Mouse (Mus musculus): Measurements from ENCODE around the gene Slc17a7. TPM values are rescaled to one million over a fixed set of nuclear protein-coding genes. Genes with fewer than 3 reads are reported as not detected.

Slc17a7 gene
- polyA plus RNA-seq, 1 experiment from 2014 or later = 1.2 TPM

DNA sequence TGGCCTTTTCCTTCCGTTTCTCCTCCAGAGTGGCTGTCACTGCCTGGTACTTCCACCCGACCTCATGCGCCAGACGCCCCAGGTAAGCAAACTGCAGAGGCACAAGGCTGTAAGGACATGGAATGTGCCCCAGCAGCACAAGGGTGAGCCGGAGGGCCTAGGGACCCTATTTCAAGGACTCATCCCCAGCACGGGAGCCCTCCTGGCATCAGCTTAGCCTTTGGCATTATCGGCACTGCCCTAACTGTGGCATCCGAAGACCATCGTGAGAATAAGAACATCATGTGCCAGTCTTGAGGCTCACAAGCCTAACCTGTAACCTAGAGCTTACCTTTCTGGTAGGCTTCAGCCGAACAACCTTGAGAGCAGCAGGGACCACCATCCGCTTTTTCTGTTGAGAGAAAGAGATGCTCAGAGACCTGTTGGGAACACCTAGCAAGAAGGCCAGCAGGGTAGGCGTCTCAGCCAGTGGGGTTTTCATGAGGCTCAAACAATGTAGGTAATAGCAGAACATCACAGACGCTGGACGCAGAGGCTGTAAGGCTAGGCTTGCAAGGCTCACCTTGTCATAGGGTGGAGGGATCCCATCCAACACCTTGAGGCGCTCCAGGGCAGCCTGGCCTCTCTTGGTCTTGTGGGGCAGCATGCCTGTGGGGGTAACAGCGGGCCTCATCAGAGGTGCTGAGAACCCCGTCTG lies 37.5 kb upstream of the Slc17a7 start:
- WGBS = 77% methylated on average over 17 of the region's 17 CpGs
- no peaks in the 10 kb centered on the region for H3K9me3 ChIP-seq (replicated peaks)
- peak overlapping the region; percentile 88 for H3K27ac ChIP-seq
- H3K36me3 ChIP-seq = peaks cover 42% of the 10 kb centered on the region
- H3K4me3 ChIP-seq = peak overlapping the region; percentile 87
- no peaks in the 10 kb centered on the region for H3K27me3 ChIP-seq
- H3K4me2 ChIP-seq (replicated peaks) = peak overlapping the region; percentile 97
- peaks cover 51% of the 10 kb centered on the region for H3K4me1 ChIP-seq
- no peak for ATAC-seq (ENCODE audit: low FRiP score)
- H3K9ac ChIP-seq = peak overlapping the region; percentile 98

DNA sequence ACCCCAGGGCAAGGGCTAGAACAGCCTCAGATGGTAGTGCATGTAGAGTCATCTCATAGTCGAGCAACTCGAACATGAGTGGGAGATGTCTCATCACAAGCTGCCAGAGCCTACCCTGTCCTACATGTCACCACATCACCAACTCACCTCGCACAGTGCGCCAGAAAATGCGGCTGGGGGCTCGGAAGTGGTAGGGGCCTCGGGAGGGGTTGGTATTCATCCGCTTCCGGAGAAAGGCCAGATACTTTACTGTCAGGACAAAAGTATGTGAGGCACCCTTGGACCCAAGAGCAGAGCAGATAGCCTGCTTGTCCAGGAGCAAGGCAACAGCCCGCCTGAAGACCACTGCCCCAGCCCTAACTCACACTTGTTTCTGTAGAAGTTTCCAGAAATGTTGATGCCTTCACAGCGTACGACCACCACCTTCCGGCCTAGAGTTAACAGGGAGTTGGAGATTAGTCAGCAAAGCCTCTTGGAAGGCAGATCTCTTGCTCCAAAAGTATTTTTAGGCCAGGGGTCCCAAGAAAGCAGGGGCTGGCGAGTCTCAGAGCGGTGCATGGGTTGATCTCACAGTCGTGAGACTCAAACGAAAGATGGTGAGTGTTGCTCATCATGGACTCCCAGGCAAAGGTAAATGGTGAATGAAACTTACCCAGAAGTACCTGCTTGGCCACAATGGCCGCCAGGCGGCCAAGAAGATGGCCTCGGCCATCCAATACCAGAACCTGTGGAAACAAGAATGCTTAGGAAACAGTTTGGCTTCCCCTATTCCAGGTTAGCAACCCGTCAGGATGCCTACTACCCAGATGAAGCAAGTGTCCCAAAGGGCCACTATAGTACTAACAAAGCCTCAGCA lies 36.7 kb upstream of the Slc17a7 start:
- ATAC-seq (ENCODE audit: low FRiP score) = no peak
- Histone ChIP-seq H3K4me1 (peaks cover 44% of the 10 kb centered on the region), H3K9me3 (replicated peaks) (no peaks in the 10 kb centered on the region), H3K9ac (peak overlapping the region; percentile 98), H3K4me2 (replicated peaks) (peak overlapping the region; percentile 97), H3K27ac (peak overlapping the region; percentile 88), H3K36me3 (peaks cover 34% of the 10 kb centered on the region), H3K27me3 (peaks cover 2% of the 10 kb centered on the region; the same call in 1 of the 2 replicates), H3K4me3 (peak overlapping the region; percentile 87)
- WGBS = 50% methylated on average over 21 of the region's 21 CpGs

DNA sequence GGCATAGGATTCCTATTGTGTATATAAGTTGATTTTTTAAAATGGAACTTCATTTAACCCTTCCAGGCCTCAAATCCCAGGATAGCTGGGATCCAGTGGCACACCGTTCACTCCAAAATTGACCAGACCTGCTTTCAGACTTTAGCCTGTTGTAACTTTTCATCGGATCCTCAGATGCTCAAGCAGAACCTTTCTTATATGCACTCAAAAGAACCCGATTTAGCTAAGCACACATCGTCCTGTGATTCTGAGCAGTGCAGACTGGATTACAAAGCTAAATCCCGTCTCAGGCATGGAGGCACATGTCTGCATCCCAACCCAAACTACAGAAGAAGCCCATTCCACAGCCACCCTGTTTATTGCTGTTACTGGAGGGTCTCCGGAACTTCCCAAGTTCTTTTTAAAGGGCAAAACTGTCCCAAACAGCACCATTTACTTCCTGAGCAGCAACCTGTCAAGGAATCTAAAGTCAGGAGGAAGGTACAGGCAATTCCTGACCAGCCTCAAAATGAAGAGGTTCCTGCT lies 36.0 kb upstream of the Slc17a7 start:
- Histone ChIP-seq H3K9ac (peak overlapping the region; percentile 98), H3K4me1 (peaks cover 40% of the 10 kb centered on the region), H3K9me3 (replicated peaks) (no peaks in the 10 kb centered on the region), H3K27ac (peak overlapping the region; percentile 88), H3K36me3 (peaks cover 27% of the 10 kb centered on the region), H3K4me3 (peak overlapping the region; percentile 87), H3K27me3 (peaks cover 4% of the 10 kb centered on the region; the same call in 1 of the 2 replicates), H3K4me2 (replicated peaks) (peak overlapping the region; percentile 97)
- whole genome bisulfite sequencing = 2% methylated on average over 6 of the region's 6 CpGs
- no peak for ATAC-seq (ENCODE audit: low FRiP score)

DNA sequence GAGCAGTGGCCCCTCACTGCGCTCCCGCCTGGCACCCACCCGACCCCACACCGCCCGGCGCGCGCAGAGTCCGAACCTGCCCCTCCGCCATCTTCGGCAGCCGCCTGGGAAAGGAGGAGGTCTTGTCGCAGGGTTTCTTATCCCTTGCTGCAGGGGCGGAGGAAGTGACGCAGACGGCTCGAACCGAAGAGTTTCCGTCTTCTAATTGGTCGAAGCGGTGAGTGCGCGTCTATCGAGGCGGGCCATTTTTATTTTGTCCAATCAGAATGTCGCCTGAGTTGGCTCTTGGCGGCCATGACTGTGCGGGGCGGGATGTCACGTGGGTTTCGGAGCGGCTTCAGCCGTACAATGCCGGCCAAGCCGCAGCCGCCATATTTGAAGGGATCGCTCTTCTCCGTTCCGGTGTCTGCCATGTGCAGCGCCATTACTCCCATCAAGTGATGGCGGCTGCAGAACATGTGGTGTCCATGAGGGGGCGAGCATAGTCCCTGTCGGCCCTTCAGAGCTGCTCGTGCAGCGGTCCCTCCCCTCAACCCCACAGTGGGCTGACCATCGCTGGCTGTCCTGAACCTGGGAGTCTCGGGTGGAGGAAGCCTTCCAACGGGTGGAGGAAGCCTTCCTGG lies 35.0 kb upstream of the Slc17a7 start, which contains the start of gene Rpl13a:
Rpl13a (minus strand) TSS at position 138 of the 623 bp plus-strand sequence.
- ATAC-seq (ENCODE audit: low FRiP score) = peak; percentile 94
- Histone ChIP-seq H3K27ac (peak within 1 kb of the TSS; percentile 92), H3K9ac (peak within 1 kb of the TSS; percentile 98), H3K4me1 (peaks cover 34% of the 10 kb centered on the region), H3K27me3 (peaks cover 4% of the 10 kb centered on the region; the same call in 1 of the 2 replicates), H3K4me2 (replicated peaks) (peak within 1 kb of the TSS; percentile 97), H3K9me3 (replicated peaks) (no peaks in the 10 kb centered on the region), H3K4me3 (peak within 1 kb of the TSS; percentile 87), H3K36me3 (peaks cover 26% of the 10 kb centered on the region)
- under 1% methylated on average over 48 of the region's 48 CpGs for WGBS

DNA sequence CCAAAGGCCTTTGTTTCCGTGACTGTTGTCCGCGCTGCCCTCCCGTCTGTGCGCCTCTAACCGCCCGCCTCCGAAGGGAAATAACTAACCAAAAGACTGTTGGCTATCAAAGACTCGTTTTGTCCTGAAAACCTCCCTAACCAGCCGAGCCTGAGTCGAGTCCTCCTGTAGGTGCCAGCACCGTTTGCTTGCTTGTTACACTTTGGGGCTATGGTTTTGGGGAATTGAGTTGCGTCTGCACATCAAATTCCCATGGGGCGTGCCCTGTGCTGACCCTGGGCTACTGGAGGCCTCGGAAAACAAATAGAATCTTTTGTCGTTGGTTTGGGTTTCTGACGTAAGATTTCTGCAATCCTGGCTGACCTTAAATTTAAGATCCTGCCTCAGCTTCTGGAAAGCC lies 34.4 kb upstream of the Slc17a7 start:
- WGBS = under 1% methylated on average over 17 of the region's 17 CpGs
- H3K36me3 ChIP-seq = peaks cover 26% of the 10 kb centered on the region
- H3K27ac ChIP-seq = peak overlapping the region; percentile 92
- H3K9ac ChIP-seq = peak overlapping the region; percentile 69
- H3K27me3 ChIP-seq = peaks cover 4% of the 10 kb centered on the region; the same call in 1 of the 2 replicates
- no peak for ATAC-seq (ENCODE audit: low FRiP score)
- H3K4me3 ChIP-seq = peak overlapping the region; percentile 87
- peaks cover 34% of the 10 kb centered on the region for H3K4me1 ChIP-seq
- H3K9me3 ChIP-seq (replicated peaks) = no peaks in the 10 kb centered on the region
- peak overlapping the region; percentile 60 for H3K4me2 ChIP-seq (replicated peaks)

DNA sequence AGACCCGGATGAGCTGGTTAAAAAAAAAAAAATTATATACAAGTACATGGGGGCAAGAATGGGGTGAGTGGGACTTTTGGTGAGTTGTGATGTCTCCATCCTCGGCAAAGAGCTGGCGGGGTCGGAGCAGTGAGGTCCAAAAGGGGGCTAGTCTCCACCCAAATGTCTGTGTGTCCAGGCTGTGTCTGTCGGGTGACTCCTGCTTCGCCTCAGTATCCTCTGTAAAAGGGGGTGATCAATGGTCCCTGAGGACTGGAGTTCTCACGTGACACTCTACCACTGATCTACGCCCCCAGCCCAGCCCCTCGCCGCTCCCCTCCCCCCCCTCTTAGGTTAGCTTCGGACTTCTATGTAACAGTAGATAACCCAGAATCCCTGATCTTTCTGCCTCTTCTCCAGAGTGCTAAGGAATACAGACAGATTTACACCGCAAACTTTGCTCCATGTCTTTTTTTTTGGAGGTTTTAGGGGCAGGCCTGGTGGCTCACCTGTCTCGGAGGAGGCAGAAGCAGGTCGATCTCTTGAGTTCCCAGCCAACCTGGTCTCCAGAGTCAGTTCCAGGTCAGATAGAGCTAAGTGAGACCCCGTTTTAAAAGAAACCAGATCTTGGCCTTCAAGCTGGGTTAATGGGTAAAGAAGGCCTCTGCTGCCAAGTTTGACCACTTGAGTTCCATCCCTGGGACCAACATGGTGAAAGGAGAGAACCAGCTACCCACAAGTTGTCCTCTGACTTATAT lies 33.8 kb upstream of the Slc17a7 start:
- 54% methylated on average over 15 of the region's 15 CpGs for WGBS
- peak overlapping the region; percentile 60 for H3K4me2 ChIP-seq (replicated peaks)
- no peaks in the 10 kb centered on the region for H3K9me3 ChIP-seq (replicated peaks)
- H3K9ac ChIP-seq = peak overlapping the region; percentile 69; the same call in 1 of the 2 replicates
- ATAC-seq (ENCODE audit: low FRiP score) = no peak
- peak overlapping the region; percentile 87 for H3K4me3 ChIP-seq
- peaks cover 25% of the 10 kb centered on the region for H3K36me3 ChIP-seq
- peaks cover 30% of the 10 kb centered on the region for H3K4me1 ChIP-seq
- peak overlapping the region; percentile 92; the same call in 1 of the 2 replicates for H3K27ac ChIP-seq
- H3K27me3 ChIP-seq = peaks cover 7% of the 10 kb centered on the region; the same call in 1 of the 2 replicates

DNA sequence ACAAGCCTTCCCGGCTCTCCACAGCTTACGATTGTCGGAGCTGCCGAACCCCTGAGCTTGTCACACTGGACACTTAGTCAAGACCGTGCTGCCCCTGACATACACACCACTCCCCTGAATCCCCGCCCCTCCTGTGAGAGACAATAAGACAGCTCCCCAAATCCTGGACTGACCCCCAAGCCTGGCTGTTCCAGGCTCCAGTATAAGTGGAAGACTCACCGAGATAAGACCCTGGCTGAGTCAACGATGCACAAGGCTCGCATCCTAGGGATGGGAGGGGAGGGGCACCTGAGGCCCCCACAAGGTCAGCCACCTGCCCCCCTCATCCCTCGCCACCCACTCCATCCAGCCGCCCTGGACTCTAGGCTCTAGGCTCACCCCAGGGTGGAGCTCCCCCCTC lies 31.9 kb upstream of the Slc17a7 start:
- Histone ChIP-seq H3K9ac (no peak overlapping the region), H3K4me2 (replicated peaks) (no peak overlapping the region), H3K4me3 (no peak overlapping the region), H3K27ac (no peak overlapping the region), H3K4me1 (peaks cover 32% of the 10 kb centered on the region), H3K36me3 (peaks cover 6% of the 10 kb centered on the region), H3K27me3 (peaks cover 22% of the 10 kb centered on the region), H3K9me3 (replicated peaks) (no peaks in the 10 kb centered on the region)
- ATAC-seq (ENCODE audit: low FRiP score) = no peak
- WGBS = 72% methylated on average over 11 of the region's 11 CpGs

DNA sequence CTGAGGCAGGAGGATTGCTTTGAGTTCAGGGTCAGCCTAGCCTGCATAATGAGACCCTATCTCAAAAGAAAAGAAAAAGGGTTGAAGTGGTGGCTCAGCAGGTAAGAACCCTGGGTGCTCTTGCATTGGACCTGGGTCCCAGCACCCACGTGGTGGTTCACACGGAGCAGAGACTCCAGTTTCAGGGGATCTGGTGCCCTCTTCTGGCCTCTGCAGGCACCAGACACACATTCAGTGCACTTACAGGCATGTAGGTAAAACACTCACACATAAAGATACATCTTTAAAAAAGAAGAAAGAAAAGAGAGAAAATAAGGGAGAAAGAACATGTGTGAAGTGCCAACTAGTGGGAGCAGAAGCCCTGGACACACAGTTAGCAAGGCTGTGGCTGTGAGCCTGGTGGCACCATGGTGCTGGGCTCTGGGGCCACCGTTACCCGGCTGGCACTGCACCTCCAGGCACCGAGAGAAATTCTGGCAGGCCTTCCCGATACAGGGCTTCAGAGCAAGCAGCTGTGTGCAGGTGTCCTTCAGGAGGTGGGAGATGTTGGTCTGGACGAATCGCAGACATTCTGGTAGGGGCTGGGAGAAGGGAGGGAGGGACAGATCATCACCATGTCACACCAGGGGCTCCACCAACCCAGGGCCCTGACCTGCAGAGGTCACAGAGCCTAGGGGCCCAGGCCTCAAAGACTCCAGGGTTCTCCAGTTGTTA lies 30.1 kb upstream of the Slc17a7 start:
- Histone ChIP-seq H3K4me1 (peaks cover 22% of the 10 kb centered on the region), H3K4me3 (no peak overlapping the region), H3K9ac (no peak overlapping the region), H3K4me2 (replicated peaks) (no peak overlapping the region), H3K36me3 (no peaks in the 10 kb centered on the region), H3K27me3 (peaks cover 30% of the 10 kb centered on the region), H3K27ac (no peak overlapping the region), H3K9me3 (replicated peaks) (no peaks in the 10 kb centered on the region)
- no peak for ATAC-seq (ENCODE audit: low FRiP score)
- 80% methylated on average over 8 of the region's 8 CpGs for WGBS

DNA sequence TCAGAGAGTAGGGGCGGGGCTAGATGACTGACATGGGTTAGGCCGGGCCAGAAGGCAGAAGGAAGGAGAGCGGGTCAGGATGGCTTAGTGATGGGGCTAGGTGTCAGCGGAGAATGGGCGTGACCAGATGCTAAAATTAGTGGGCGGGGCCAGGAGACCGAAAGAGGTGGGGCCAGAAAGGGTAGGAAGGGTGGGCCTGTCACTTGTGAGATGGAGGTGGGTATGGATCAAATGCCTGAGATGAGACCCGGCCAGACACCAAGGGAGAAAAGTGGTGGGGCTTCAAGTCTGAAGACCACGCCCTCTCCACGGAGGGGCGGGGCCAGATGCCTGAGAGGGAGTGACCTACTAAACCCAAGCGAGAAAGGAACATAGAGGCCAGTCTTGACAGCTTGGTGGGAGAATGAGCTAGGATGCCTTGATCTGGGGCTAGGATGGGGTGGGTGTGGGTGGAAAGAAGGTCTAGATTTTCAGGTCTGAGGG lies 29.2 kb upstream of the Slc17a7 start:
- Histone ChIP-seq H3K4me2 (replicated peaks) (no peak overlapping the region), H3K36me3 (no peaks in the 10 kb centered on the region), H3K4me1 (peaks cover 18% of the 10 kb centered on the region), H3K4me3 (no peak overlapping the region), H3K9me3 (replicated peaks) (no peaks in the 10 kb centered on the region), H3K27ac (no peak overlapping the region), H3K27me3 (peaks cover 30% of the 10 kb centered on the region), H3K9ac (no peak overlapping the region)
- 9% methylated on average over 12 of the region's 12 CpGs for WGBS
- no peak for ATAC-seq (ENCODE audit: low FRiP score)

DNA sequence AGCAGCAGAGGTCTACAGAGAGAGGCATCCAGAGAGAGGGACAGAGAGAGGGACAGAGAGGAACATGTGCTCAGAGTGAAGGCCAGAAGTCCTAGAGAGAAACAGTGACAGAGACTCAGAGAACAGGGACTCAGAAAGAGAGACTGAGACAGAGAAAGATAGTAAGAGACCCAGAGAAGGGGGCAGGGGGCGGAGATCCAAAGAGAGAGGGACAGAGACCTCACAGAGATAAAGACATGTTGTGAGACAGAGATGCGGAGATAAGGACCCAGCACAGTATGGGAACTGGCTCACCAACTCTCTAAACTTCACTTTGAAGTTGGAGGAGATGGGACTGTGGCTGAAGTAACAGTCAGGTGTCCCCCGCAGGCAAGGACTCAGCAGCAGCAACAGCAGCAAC lies 28.4 kb upstream of the Slc17a7 start:
- H3K36me3 ChIP-seq = no peaks in the 10 kb centered on the region
- H3K9ac ChIP-seq = no peak overlapping the region
- H3K4me3 ChIP-seq = peak overlapping the region; percentile 43; the same call in 1 of the 2 replicates
- peak overlapping the region; percentile 71; the same call in 1 of the 2 replicates for H3K4me2 ChIP-seq (replicated peaks)
- ATAC-seq (ENCODE audit: low FRiP score) = no peak
- H3K4me1 ChIP-seq = peaks cover 13% of the 10 kb centered on the region
- peaks cover 30% of the 10 kb centered on the region for H3K27me3 ChIP-seq
- H3K9me3 ChIP-seq (replicated peaks) = no peaks in the 10 kb centered on the region
- WGBS = 71% methylated on average over 3 of the region's 3 CpGs
- H3K27ac ChIP-seq = no peak overlapping the region

Data from hindbrain, embryonic 12.5 days (tissue).